Mouse (Mus musculus) adrenal gland, postnatal 14 days (tissue): ENCODE results near the gene Plxnb2. TPM values are rescaled to one million over a fixed set of nuclear protein-coding genes. Genes with fewer than 3 reads are reported as not detected.

Source experiments
- DNase-seq: peaks from one replicate; pipeline ENCODE4 v3.0.0; 2021; ENCODE audit warnings: mixed read lengths
- total RNA-seq: library from RNA; stranded (reverse); gene quantifications from 2 replicates; pipeline ENCODE4 v1.2.3, GENCODE M21; 2021

Gene Plxnb2
- total RNA-seq, 1 experiment from 2014 or later = 110 TPM

- peak; percentile 63 for DNase-seq
Measured at GRCm38 (mm10) chr15:89180081-89180541, 477 bp downstream of the Plxnb2 start.

- DNase-seq = no peak
Measured at GRCm38 (mm10) chr15:89179630-89179964, 991 bp downstream of the Plxnb2 start.

- peak; percentile 92 for DNase-seq
Measured at GRCm38 (mm10) chr15:89178954-89179629, 1.5 kb downstream of the Plxnb2 start.

- peak; percentile 16 for DNase-seq
Measured at GRCm38 (mm10) chr15:89178260-89178860, 2.2 kb downstream of the Plxnb2 start.

GRCm38 (mm10) chr15:89177576-89178259, 2.9 kb downstream of the Plxnb2 start:
- DNase-seq = no peak

- peak; percentile 94 for DNase-seq
Measured at GRCm38 (mm10) chr15:89177121-89177520, 3.5 kb downstream of the Plxnb2 start.

- DNase-seq = no peak
Measured at GRCm38 (mm10) chr15:89175411-89176155, 5.0 kb downstream of the Plxnb2 start.

GRCm38 (mm10) chr15:89174889-89175339, 5.7 kb downstream of the Plxnb2 start:
- DNase-seq = no peak

GRCm38 (mm10) chr15:89173906-89174214, 6.7 kb downstream of the Plxnb2 start:
- peak; percentile 85 for DNase-seq

GRCm38 (mm10) chr15:89173024-89173905, 7.3 kb downstream of the Plxnb2 start:
- DNase-seq = peak; percentile 59

- DNase-seq = no peak
Measured at GRCm38 (mm10) chr15:89172276-89172935, 8.2 kb downstream of the Plxnb2 start.

GRCm38 (mm10) chr15:89171526-89172051, 9.0 kb downstream of the Plxnb2 start:
- no peak for DNase-seq

- peak; percentile 48 for DNase-seq
Measured at GRCm38 (mm10) chr15:89170102-89170501, 10.5 kb downstream of the Plxnb2 start.

GRCm38 (mm10) chr15:89169431-89169830, 11.2 kb downstream of the Plxnb2 start:
- DNase-seq = peak; percentile 90

- no peak for DNase-seq
Measured at GRCm38 (mm10) chr15:89168922-89169321, 11.7 kb downstream of the Plxnb2 start.

GRCm38 (mm10) chr15:89165478-89165877, 15.1 kb downstream of the Plxnb2 start:
- DNase-seq = no peak

- no peak for DNase-seq
Measured at GRCm38 (mm10) chr15:89161397-89161796, 19.2 kb downstream of the Plxnb2 start.

GRCm38 (mm10) chr15:89158516-89158915, 22.1 kb downstream of the Plxnb2 start:
- no peak for DNase-seq

- DNase-seq = peak; percentile 78
Measured at GRCm38 (mm10) chr15:89157954-89158353, 22.6 kb downstream of the Plxnb2 start.

- DNase-seq = no peak
Measured at GRCm38 (mm10) chr15:89152312-89152711, 28.3 kb downstream of the Plxnb2 start.

GRCm38 (mm10) chr15:89150041-89150390, 30.6 kb downstream of the Plxnb2 start:
- peak; percentile 74 for DNase-seq
